Mouse (Mus musculus): Measurements from ENCODE around the gene Wipf1. TPM values are rescaled to one million over a fixed set of nuclear protein-coding genes. Genes with fewer than 3 reads are reported as not detected.

Wipf1 gene
- total and polyA plus RNA-seq, 3 experiments: 0.98 to 50.6 (median 7.1) TPM

- ATAC-seq (ENCODE audit: extremely low read depth, insufficient number of reproducible peaks, low FRiP score, poor library complexity, severe bottlenecking) (no peak), DNase-seq (ENCODE audit: low spot score) (no peak)
- H3K9me3 ChIP-seq (replicated peaks): no peaks in the 10 kb centered on the region
- TF ChIP-seq POLR2AphosphoS5 (IDR thresholded peaks at IDR 0.05; ENCODE audit: insufficient replicate concordance, low read depth, low read length) (no peak), CTCF (IDR thresholded peaks at IDR 0.05; ENCODE audit: low read depth, low read length) (no peak), TAL1 (conservative IDR thresholded peaks at IDR 0.05; ENCODE audit: low read depth, low read length) (no peak), GATA1 (IDR thresholded peaks at IDR 0.05; ENCODE audit: borderline replicate concordance, low read length) (no peak), GATA2 (IDR thresholded peaks at IDR 0.05; ENCODE audit: borderline replicate concordance, low read depth, low read length) (no peak)
- H3K36me3 ChIP-seq (replicated peaks): peaks cover 2% of the 10 kb centered on the region
- H3K4me1 ChIP-seq (ENCODE audit: insufficient read depth, low read depth, low read length): no peaks in the 10 kb centered on the region
- H3K4me3 ChIP-seq (ENCODE audit: low read depth, low read length): no peak overlapping the region
- peaks cover 5% of the 10 kb centered on the region for H3K27me3 ChIP-seq (ENCODE audit: insufficient read depth, low read length)
Measured at GRCm38 (mm10) chr2:73450172-73450715, 79.3 kb downstream of the Wipf1 start.

DNA sequence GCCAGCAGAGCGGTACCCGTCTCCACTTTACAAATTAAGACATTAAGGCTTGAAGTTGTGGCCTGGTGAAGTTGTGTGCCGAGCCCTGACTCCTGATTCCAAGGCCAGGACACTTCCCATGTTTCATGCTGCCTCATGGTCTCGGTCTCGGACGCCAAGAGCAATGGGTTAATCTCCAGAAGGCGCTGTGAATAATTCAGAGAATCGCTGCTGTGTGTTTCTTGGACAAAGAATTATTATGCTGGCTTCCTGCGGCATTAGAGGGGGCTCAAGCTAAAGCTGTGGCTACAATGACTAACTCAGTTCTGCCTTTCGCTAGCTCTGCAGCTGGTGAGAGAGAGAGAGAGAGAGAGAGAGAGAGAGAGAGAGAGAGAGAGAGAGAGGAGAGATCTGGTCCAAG is 85.5 kb downstream of the Wipf1 start:
- H3K27me3 ChIP-seq (ENCODE audit: insufficient read depth, low read length): peaks cover 6% of the 10 kb centered on the region; the same call in 1 of the 2 replicates
- ATAC-seq (ENCODE audit: extremely low read depth, insufficient number of reproducible peaks, low FRiP score, poor library complexity, severe bottlenecking) (no peak), DNase-seq (ENCODE audit: low spot score) (no peak)
- TF ChIP-seq POLR2AphosphoS5 (IDR thresholded peaks at IDR 0.05; ENCODE audit: insufficient replicate concordance, low read depth, low read length) (no peak), CTCF (IDR thresholded peaks at IDR 0.05; ENCODE audit: low read depth, low read length) (no peak), GATA1 (IDR thresholded peaks at IDR 0.05; ENCODE audit: borderline replicate concordance, low read length) (no peak)
- H3K4me1 ChIP-seq (ENCODE audit: insufficient read depth, low read depth, low read length): no peaks in the 10 kb centered on the region
- no peak overlapping the region for H3K4me3 ChIP-seq (ENCODE audit: low read depth, low read length)
- H3K36me3 ChIP-seq (replicated peaks): peaks cover 12% of the 10 kb centered on the region
- H3K9me3 ChIP-seq (replicated peaks): no peaks in the 10 kb centered on the region

- H3K9me3 ChIP-seq (replicated peaks): no peaks in the 10 kb centered on the region
- H3K36me3 ChIP-seq (replicated peaks): peaks cover 16% of the 10 kb centered on the region
- ATAC-seq (ENCODE audit: extremely low read depth, insufficient number of reproducible peaks, low FRiP score, poor library complexity, severe bottlenecking) (no peak), DNase-seq (ENCODE audit: low spot score) (no peak)
- H3K4me3 ChIP-seq (ENCODE audit: low read depth, low read length): no peak overlapping the region
- TF ChIP-seq GATA1 (IDR thresholded peaks at IDR 0.05; ENCODE audit: borderline replicate concordance, low read length) (no peak), CTCF (IDR thresholded peaks at IDR 0.05; ENCODE audit: low read depth, low read length) (no peak), GATA2 (IDR thresholded peaks at IDR 0.05; ENCODE audit: borderline replicate concordance, low read depth, low read length) (no peak), POLR2AphosphoS5 (IDR thresholded peaks at IDR 0.05; ENCODE audit: insufficient replicate concordance, low read depth, low read length) (no peak), TAL1 (conservative IDR thresholded peaks at IDR 0.05; ENCODE audit: low read depth, low read length) (no peak)
- peaks cover 6% of the 10 kb centered on the region; the same call in 1 of the 2 replicates for H3K27me3 ChIP-seq (ENCODE audit: insufficient read depth, low read length)
- H3K4me1 ChIP-seq (ENCODE audit: insufficient read depth, low read depth, low read length): no peaks in the 10 kb centered on the region; the same call in 1 of the 2 replicates
Measured at GRCm38 (mm10) chr2:73442015-73442414, 87.5 kb downstream of the Wipf1 start.

DNA sequence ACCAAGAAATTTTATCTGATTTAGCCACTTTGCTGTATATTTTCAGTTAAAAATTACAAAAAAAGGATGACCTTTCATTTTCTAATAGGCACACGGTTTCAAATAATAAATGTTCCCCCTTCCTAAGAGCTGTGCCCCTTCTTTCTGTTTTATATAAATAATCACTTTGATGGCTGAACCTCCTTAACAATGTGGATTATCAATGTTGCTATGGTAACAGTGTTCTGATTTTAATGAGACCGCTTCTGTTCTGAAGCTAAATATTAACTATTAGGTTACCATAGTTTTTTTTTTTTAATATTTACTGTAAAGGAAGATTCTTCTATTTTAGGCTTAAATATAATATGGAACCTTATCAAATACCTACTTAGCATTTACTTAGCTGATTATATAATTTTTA is 89.2 kb downstream of the Wipf1 start:
- DNase-seq (ENCODE audit: low spot score) (no peak), ATAC-seq (ENCODE audit: extremely low read depth, insufficient number of reproducible peaks, low FRiP score, poor library complexity, severe bottlenecking) (no peak)
- H3K36me3 ChIP-seq (replicated peaks): peaks cover 24% of the 10 kb centered on the region

DNA sequence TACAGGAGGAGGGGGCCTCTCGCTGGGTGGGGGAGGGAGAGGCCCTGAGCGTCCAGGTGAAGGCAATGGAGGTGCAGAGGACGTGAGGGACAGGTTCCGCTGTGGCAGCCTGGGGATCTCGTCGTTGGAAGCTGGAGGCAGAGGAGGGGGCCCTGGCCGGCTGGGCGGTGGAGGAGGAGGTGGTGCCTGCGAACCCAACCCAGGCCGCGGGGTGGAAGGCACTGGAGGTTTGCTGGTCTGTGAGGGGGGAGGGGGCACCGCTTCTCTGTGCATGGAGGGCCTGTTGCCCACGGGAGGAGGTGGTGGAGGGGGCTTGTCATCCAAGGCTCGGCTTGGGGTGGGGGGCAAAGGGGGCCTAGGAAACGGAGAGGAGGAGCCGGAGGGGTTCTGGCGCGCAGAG is 92.6 kb downstream of the Wipf1 start:
- no peak for TF ChIP-seq POLR2AphosphoS5 (IDR thresholded peaks at IDR 0.05; ENCODE audit: insufficient replicate concordance, low read depth, low read length)
- TF ChIP-seq GATA2 (IDR thresholded peaks at IDR 0.05; ENCODE audit: borderline replicate concordance, low read depth, low read length): no peak
- TF ChIP-seq TAL1 (conservative IDR thresholded peaks at IDR 0.05; ENCODE audit: low read depth, low read length): no peak
- TF ChIP-seq CTCF (IDR thresholded peaks at IDR 0.05; ENCODE audit: low read depth, low read length): no peak
- TF ChIP-seq GATA1 (IDR thresholded peaks at IDR 0.05; ENCODE audit: borderline replicate concordance, low read length): no peak
- H3K36me3 ChIP-seq (replicated peaks): peaks cover 27% of the 10 kb centered on the region

More for the DNA sequence above, 89.2 kb downstream of the Wipf1 start:
- Histone ChIP-seq H3K27me3 (ENCODE audit: insufficient read depth, low read length) (peaks cover 8% of the 10 kb centered on the region; the same call in 1 of the 2 replicates), H3K4me3 (ENCODE audit: low read depth, low read length) (no peak overlapping the region), H3K9me3 (replicated peaks) (no peaks in the 10 kb centered on the region), H3K4me1 (ENCODE audit: insufficient read depth, low read depth, low read length) (no peaks in the 10 kb centered on the region; the same call in 1 of the 2 replicates)
- TF ChIP-seq GATA2 (IDR thresholded peaks at IDR 0.05; ENCODE audit: borderline replicate concordance, low read depth, low read length) (no peak), TAL1 (conservative IDR thresholded peaks at IDR 0.05; ENCODE audit: low read depth, low read length) (no peak), POLR2AphosphoS5 (IDR thresholded peaks at IDR 0.05; ENCODE audit: insufficient replicate concordance, low read depth, low read length) (no peak), CTCF (IDR thresholded peaks at IDR 0.05; ENCODE audit: low read depth, low read length) (no peak), GATA1 (IDR thresholded peaks at IDR 0.05; ENCODE audit: borderline replicate concordance, low read length) (no peak)

DNA sequence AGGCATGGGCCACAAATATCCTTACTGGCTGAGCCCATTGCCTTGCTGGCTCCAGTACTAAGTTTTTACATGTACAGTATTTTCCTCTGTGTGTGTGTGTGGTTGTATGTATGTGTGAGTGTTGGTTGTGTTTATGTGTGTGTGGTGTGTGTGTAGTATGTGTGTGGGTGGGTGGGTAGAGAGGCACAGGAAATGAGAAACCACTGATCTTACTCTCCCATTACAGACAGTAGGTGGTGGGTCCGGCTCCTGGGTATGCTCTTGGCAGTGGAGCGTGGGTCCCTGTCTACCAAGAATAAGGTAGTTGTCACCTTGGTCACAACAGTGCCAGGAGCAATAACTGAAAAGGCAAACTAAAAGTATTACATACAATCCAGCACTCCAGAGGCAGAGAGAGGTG is 93.7 kb downstream of the Wipf1 start:
- TF ChIP-seq CTCF (IDR thresholded peaks at IDR 0.05; ENCODE audit: low read depth, low read length) (no peak), TAL1 (conservative IDR thresholded peaks at IDR 0.05; ENCODE audit: low read depth, low read length) (no peak), POLR2AphosphoS5 (IDR thresholded peaks at IDR 0.05; ENCODE audit: insufficient replicate concordance, low read depth, low read length) (no peak), GATA1 (IDR thresholded peaks at IDR 0.05; ENCODE audit: borderline replicate concordance, low read length) (no peak), GATA2 (IDR thresholded peaks at IDR 0.05; ENCODE audit: borderline replicate concordance, low read depth, low read length) (no peak)
- Histone ChIP-seq H3K36me3 (replicated peaks) (peaks cover 25% of the 10 kb centered on the region), H3K4me1 (ENCODE audit: insufficient read depth, low read depth, low read length) (no peaks in the 10 kb centered on the region; the same call in 1 of the 2 replicates), H3K4me3 (ENCODE audit: low read depth, low read length) (no peak overlapping the region), H3K27me3 (ENCODE audit: insufficient read depth, low read length) (peaks cover 4% of the 10 kb centered on the region; the same call in 1 of the 2 replicates), H3K9me3 (replicated peaks) (no peaks in the 10 kb centered on the region)
- ATAC-seq (ENCODE audit: extremely low read depth, insufficient number of reproducible peaks, low FRiP score, poor library complexity, severe bottlenecking): no peak
- DNase-seq (ENCODE audit: low spot score): no peak

More for the DNA sequence above, 92.6 kb downstream of the Wipf1 start:
- Histone ChIP-seq H3K4me1 (ENCODE audit: insufficient read depth, low read depth, low read length) (no peaks in the 10 kb centered on the region; the same call in 1 of the 2 replicates), H3K4me3 (ENCODE audit: low read depth, low read length) (no peak overlapping the region), H3K27me3 (ENCODE audit: insufficient read depth, low read length) (peaks cover 6% of the 10 kb centered on the region; the same call in 1 of the 2 replicates), H3K9me3 (replicated peaks) (no peaks in the 10 kb centered on the region)
- DNase-seq (ENCODE audit: low spot score) (no peak), ATAC-seq (ENCODE audit: extremely low read depth, insufficient number of reproducible peaks, low FRiP score, poor library complexity, severe bottlenecking) (no peak)

Measured in G1E (cell line).